Mouse (Mus musculus) T-cell, adult 2 months (primary cell): ENCODE data around the gene Arhgap22.

Experiments used
- DNase-seq: peaks from one replicate; pipeline ENCODE4 v3.0.0; 2022; ENCODE audit warnings: low spot score

Arhgap22 gene

DNA sequence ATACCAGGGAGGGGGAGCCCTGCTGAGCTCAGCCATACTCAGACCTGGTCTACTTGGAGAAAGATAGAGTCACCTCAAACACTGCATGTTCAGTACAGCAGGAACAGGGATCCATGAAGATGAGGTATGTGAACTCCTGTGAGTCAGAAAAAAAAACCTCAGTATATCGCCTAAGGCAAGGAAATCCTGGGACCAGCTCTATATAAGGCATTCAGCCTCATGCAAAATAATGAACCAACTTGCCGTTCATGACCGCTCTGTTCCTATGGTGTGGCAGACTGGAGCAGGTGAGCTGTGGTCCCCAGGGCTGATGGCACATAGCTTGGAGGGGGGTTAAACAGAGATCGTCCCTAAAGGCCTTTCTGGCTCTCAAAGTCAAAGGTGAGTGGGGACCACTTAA, 68.6 kb downstream of the Arhgap22 start:
- no peak for DNase-seq

DNA sequence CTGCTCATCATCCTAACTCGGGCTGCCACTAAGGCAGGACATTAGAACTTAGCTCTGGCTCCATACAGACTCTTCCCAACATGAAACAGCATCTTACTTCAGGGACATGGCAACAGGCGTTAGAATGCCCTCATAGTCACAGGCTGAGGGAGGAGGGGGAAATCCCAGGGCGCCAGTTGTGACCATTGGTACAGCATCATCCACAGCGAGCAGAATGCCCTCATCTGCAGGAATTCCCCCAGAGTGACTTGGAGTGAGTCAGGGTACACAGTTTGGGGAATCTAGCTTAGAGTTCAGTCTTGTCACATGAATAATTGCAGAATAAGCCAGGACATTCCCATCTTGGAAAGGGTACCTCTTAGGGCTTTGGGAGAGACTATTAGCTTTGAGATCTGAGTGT, 74.1 kb downstream of the Arhgap22 start:
- DNase-seq, result no peak

DNA sequence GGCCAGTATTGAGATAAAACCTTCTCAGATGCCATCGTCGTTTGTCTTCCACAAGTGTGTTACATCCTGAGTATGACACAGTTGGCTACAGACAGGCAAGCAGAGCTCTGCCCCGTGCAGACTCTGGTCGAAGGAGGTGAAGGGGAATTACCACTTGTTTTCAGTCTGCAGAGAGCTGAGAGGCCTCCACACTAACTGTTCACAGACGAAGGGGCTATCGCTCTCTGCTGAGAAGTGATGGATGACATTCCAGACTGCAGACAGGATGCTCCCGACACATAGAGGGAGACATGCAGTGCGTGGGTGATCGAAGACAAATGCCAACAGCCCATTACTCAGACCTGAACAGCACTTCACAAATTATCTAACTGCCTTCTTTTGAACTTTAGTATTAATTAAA, 76.2 kb downstream of the Arhgap22 start:
- no peak for DNase-seq

DNA sequence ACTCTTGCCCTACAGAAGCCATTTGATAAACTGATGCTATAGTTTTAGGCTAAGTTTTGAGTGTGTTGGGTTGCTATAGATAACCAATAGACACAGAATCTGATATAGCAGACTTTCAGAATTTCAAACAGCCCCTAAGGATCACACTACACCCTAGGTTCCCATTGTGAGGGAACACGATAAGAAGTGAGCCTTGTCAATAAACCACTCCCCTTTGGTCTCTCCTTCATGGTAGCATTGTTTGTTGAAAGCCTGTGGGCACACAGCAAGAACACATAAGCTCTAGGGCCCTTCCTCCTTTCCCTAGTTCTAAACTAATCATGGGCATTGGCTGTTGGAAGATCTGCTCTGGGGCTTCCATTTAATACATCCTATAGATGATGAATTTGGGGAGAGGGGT, 80.7 kb downstream of the Arhgap22 start:
- no peak for DNase-seq

DNA sequence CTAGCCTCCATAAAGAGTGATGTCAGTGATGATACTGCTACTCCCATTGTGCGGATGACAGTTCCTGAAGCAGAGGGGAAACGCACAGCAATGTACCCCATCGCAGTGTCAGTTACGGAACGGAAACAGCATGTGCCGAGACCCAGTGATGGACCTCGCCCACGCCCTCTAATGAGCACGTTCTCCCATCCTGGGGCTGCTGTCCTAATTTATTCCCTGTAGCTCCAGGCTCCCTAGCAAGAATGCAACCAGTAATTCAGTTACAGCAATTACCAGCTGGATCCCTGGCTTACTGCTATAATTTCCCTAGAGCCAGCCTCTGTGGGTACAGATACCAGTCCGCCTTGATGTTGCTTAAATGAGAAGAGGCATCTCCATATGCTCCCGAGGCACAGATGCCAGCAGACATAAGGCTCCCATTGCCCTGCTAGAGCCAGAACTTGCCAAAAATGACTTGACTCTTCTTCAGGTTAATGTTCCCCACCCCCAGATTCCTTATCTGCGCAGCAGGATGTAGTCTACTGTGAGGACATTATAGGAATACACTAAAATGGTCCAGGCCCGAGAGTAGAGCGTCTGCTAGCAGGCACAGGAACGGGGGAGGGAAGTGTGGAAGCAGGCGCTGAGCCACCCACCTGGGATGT, 83.0 kb downstream of the Arhgap22 start:
- DNase-seq, result no peak

DNA sequence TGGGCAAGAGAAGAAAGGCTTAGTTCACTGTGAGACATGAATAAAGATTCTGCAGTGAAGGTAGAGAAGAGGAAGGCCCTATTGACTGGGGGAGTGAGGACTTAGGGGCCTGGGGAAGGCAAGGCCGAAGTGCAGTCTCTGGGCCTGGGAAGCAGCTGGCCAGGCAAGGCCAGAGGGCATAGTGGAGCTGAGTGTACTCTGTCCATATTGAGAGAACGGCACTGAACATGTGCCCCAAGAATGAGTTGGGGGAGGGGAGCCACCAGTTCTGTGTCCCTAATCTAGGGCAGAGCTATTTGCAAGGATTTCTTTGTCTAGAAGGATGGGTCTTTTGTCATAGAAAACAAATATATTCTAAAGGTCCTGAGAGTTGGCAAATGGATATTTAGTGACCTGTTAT, 86.8 kb downstream of the Arhgap22 start:
- no peak for DNase-seq

DNA sequence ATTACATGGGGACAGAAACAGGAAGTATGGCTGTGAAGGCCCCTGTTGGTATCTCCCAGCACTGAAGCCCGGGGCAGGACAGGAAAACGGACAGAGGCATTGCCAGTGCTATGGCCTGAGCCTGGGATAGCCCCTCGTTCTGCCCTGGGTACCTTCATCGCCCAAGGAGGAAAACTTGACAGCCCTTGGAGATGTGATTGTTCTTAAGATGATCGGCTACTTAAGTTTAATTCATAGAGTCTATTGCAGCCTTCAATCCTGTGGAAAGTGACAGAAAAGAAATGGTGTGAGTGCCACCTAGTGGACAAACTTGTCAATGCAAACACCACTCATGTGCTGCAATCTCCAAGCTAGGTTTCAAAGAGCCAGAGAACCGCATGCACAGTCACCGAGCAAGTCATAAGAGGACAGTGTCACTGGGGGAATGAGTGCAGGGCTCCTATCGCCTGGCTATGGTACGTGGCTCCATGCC, 89.6 kb downstream of the Arhgap22 start:
- peak; percentile 17 for DNase-seq

DNA sequence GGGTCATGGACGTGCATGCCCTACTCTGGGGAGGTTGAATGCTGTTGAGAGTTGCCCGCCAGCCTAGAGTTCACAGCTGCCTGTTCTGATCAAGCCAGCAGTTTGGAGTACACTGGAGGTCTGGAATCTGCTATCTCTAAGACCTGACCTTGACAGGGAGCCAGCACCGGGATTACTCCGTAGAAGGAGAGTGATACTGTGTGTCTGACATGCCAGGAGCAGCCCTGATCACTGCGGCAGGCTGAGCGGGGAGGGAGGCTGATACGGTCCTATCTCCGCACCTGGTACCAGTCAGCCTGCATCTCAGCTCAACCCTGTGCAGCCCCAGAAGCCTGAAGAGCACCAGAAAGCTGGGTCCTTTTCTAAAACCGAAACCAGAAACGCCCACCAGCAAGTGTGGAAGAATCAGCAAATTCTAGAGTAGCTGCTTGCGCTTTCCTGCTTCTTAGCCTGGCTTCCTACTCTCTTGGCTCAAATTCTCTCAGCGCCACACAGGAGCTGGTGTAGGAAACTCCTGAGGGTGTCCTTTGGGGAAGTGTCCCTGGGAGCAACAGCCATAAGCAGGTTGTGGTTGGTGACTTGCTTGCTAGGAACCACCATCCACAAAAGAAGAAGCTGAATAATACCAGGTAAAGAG, 91.9 kb downstream of the Arhgap22 start:
- DNase-seq, result no peak

DNA sequence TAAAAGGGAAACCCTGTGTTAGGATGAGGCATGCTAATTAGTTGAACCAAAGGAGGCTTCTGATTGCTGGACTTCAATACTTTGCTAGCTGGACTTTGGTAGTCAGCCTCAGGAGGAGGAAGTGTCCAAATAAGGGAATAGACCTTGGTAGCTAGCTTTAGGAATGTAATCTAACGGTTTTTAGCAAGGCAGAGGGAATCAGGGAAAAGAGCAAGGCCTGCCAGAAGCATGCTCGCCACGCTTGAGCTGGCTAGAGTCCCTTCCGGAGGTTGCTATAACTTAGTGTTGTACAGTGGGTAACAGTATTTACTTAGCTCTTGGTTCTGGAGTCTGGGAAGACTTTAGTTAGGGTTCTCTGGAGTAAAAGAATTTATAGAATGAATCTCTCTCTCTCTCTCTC, 96.9 kb downstream of the Arhgap22 start:
- DNase-seq, result no peak

DNA sequence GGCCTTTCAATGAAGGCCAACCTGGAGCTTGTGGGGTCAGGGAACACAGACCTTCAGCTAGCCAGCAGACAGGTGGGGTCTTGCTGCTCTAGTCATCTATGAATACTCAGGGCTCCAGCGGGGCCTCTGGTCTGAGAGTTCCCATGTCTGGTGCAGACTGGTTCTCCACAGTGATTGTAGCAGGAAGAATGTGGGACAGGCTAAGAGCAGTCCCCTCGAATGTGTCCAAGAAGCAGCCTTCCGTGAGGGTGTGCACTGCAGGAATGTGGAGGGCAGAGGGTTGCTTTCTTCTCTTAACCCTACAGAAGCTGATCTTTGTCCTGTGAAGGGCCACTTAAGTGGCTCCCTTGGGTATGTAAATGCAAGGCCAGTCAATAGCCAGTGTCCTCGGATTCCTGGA, 98.5 kb downstream of the Arhgap22 start:
- no peak for DNase-seq

DNA sequence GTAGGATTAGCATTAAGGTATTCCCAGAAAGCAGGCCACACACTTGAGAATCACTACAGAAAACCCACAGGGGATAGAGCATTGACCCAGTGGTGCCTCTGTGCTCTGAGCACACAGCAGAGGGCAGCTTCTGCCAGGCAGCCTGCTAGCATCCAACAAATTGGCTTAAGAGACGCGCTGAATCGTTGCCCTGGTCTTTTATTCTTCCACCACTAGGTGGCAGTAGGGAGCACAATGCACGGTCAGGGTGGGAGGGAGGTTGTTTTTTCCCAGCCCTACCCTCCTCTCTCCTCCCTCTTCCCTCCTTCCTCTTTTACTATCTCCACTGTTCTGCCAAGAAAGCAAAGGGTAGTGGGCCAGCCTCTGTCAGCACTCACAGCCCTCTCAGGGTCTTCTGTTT, 99.8 kb downstream of the Arhgap22 start:
- peak; percentile 12 for DNase-seq

DNA sequence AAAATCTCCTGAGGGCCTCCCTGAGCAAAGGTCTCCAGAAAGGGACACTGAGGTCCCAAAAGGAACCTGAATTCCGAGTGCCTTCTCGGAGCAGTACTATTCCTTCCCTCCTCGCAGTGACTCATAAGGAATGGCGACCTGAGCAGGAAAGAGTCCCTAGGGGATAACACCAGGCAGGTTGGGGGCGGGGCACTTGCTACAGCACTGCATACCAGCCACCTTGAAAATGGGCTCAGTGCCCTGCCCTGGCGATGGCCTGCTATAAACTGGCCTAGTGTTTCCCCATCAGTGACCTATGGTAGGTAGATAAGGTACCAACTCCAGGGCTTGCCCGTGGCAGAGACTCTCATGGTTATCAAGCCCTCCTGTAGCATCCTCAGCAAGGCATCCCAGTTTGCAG, 100.3 kb downstream of the Arhgap22 start:
- no peak for DNase-seq

DNA sequence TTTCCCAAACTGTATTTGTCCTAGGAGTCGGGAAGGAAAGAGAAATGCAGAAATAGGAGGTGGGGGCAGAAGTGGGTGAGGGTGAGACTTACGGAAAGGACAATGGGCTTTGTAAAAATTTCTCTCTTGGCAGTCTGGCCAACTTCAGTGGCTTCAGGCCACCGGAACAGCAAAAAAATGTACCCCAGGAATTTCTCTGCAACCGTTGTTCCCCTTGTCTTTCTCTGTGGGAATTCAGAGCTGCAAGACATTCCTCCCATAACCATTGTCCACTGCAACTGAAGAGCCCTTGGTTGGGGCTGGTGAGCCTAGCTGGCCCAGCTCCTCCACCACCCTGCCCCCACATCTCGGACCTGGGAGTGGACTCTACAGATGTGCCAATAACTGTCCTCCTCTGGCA, 101.3 kb downstream of the Arhgap22 start:
- DNase-seq, result no peak

DNA sequence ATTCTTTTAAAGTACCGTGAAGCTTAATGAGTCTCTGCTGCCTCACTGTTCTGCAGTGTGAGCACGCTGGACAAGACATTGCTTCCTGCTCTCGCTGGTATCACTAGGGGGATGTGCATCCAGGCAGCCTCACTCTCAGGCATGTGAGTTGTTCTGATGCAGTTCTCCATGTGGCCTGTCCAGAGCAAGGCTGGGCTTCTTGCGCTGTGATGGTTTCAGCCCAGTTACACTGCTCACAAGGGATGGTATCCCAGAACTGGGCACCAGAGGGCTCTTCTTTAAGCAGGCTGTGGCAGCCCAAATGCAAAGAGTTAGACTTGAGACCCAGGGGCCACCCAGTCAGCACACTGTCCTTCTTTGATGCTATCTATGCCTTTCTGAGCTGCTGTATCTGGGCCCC, 101.9 kb downstream of the Arhgap22 start:
- DNase-seq, result no peak

DNA sequence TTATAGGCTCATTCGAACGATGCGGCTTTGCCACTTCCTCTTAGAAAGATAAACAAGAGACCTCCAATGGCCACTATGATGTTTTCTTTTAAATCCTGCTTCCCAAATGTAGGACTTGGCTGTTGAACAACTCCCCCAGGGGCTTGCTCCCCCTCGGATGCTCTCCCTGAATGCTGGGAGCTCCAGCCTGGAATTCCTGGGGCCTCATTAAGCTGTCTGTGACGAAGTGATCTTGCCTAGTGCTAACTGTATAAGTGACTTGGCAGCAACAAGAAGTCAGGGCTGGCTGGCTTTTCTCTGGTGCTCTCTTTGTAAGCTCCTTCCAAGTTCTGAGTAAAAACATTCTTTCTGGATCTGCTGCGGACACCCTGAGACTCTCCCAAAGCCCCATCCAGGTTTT, 104.1 kb downstream of the Arhgap22 start:
- no peak for DNase-seq

DNA sequence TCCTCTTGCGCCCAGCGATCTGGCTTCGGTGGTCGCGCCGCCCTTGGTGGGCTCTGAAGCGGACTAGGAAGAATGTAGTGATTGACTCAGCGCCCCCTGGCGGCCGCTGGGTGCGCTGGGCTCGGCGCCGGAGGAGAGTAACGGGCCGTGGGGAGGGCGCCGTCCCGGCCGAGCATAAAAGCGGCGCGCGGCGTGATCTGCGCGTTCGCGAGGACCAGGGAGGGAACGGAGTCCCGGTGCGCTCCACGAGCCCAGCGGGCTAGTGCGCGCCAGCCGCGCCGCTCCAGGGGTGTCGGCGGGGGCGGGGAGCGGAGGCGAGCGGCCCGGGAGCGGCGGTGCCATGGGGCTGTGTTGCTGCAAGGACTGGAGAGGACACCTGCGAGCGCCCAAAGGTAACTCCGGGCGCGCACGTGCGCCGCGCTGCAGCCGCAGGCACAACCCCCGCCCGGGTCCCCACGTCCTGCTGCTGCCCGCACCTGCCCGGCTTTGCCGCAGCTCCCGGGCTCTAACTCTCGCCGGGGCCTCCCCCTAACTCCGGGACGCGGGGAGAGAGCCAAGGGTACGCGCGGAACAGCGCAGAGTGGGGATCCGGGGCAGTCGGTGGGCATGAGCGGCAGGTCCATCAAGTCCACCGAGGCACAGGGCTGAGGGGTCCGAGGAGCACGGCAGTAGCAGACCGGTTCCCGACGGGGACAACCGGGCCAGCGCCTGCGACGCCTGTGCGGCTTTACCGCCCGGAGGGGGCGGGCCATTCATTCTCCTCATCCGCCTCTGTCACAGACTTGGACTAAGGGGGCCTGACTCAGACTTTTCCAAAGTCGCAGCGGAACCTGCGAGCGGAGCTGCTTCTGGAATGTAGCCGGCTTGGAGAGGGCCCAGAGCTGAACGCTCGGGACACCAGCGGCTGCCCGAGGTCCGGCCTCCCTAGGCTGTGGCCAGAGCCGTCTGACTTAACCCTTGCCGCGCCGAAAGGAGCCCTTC, 106.0 kb downstream of the Arhgap22 start:
- DNase-seq, result peak; percentile 10

DNA sequence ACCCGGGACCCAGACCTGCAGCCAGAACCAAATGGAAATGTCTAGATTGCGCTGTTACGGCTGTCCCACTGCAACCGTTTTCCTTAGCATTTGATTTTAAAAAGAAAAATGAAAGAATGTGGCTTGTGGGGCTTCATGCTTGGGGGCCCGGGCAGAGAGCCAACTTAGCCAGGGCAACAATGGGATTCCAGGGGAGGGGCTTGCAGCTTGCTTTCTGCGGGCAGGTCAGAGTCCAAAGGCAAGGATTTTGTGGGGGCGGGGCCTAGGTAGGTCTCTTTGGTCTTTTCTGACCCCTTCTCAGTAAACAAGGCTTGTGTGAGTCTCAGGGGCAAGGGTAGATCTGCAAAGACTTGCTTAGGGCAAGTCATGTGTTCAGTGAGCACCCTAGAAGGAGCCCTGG, 107.0 kb downstream of the Arhgap22 start:
- DNase-seq, result no peak

DNA sequence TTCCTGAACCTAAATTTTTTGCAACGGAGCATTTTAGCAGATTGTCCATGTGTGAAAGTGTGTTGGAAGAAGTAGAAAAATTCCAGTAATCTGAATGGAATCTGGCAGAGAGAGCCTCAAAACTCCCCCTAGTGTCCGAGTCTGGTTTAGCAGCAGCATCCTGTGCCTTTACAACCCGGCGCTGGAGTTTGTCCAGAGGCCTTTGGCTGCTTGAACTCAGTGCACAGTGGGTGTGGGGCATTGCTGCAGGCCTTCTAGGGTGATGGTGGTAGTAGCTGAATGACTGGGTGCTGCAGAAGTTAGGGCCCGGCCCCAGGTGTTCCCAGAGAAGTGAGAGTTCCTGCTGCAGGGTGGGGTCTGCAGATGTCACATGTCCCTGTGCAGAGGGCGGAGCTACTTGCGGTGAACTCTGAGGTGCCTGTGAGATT, 108.8 kb downstream of the Arhgap22 start:
- DNase-seq, result no peak

DNA sequence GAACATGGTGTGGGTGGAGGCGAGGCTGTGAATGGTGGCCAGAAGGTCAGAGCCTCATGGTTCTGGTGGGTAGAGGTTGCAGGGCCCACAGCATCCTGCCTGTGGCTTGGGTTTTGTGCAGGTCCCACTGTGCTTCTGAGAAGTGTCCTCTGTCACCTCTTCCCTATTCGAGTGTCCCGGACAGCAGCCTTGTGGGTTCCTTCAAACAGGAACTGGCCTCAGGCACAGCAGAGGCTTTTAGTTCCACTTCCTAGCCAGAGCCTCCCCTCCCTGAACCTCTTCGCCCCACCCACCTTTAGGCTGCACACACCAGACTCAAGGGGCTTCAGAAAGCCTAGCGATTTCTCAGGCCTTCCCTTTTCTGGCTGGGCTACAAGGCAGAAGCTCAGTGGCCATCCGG, 110.7 kb downstream of the Arhgap22 start:
- DNase-seq, result no peak

DNA sequence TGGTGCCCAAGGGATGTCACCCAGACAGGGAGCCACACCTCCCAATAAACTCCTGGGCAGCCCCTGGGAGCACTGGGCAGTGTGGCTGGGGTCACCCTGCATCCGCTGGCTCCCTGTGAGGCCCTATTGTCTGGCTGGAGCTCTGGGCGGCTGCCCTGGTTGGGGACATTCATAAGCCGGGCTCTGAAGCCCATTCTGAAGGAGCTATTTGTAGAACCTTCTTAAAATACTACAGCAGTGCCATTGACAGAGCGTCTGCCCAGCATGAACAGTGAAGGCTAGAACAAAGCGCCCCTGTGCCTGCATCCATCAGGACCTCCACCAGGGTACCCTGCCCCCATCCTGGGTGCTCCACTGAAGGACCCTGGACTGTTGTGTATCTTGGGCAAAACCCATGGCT, 114.5 kb downstream of the Arhgap22 start:
- no peak for DNase-seq

DNA sequence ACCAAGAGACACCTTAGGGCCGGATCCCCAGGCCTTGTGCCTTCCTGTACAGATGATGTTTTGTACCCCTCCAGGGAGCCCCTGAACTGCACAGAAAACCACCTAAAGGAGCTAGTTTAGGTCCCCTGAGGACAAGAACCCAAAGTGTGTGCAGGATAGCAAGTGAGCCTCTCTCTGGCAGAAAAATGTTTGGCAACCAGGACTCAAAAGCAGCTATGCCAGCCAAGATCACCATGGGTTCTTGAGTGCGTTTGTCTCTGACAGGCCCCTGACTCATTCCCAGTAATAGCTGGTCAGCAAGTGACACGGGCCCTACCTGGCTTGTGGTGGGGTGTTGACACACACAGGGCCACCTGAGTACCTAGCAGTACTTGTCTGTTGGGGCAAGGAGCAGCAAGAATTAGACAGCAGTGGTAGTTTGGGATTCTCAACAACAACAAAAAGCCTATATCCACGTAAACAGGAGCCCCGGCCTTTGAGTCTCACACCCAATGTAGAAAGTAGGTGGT, 115.5 kb downstream of the Arhgap22 start:
- no peak for DNase-seq

DNA sequence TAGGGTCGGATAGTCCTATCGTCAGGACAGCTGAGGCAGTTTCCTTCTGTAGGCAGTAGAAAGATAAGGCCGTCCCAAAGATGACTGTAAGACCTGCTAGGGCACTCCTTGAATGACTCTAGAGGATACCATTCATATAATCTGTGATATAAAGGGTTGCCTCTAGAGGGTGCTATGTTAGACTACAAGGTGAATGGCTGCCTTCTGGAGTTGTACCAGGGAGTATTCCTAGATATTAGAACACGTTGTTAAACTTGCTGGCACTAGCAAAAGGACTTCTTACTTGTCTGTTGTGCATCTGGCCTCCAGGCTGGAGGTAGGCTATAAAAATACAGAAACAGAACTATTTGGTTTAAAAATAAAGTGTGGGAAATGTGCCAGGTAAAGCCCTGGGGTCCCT, 117.2 kb downstream of the Arhgap22 start:
- DNase-seq, result no peak

DNA sequence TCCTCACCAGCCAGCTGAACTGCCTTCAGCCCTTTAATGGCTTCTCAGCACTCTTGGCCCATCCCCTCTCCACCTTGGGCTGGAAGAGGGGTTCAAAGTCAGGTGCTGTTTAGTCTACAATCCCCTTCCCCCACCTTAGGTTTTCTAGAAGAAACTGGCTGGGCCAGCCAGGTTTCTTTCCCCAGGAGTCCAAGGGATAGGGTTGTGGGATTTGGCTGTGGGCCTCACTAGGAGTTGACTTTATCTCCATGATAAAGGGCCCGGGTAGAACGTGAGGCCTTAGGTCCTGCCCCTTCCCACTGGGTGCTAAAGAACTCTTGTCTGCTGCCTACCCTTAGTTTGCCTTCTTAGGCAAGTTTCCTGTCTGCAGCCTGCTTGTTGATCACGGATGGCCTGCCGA, 117.8 kb downstream of the Arhgap22 start:
- DNase-seq, result no peak
